In the genomic region with DNA sequence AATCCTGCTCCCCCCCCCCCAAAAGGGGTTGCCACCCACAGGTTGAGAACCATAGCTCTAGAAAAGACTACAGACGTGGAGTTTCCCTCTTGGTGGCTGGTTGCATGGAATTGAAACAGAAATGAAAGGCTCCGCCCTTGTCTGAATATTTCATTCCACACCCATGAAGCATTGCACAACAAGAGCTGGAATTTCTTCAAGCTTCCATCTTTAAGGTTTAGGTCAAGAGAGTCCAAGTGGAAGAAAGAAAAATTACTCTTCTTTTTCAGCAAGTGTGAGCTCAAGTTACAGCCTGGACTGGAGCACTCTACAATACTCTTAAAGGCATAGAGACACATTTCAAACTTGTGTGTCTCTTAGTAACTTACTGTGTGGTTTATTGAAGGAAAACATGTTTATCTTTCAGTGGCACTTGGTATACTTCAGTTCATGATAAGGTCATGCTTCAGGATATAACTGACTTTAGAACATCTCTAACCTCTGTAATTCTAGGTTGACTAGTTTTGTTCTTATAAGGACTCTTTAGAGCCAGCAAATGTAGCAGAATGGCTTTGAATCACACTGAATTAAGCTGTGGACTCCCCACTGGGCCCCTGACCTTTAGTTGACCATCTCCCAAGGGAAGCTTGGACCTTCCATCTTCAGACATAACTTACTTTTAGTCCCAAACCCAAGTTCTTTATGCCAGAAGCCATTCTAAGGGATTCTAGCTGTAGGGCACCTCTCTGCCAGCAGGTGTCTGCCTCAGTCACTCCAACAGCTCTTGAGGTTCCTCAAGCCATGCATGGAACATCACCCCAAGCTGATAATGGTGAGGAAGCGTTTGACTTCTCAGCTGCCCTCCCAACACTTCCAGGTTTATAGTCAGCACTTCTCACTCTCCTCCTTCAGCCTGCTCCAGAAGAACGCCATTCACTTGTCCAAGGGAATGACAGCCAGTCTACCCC, we compare ENCODE assay signal across 8 mouse cellular contexts. TPM values are rescaled to one million over a fixed set of nuclear protein-coding genes. Genes with fewer than 3 reads are reported as not detected.
DNase-seq lines count a peak whose midpoint lies in the region; ATAC-seq and TF ChIP-seq lines count a peak whose summit lies in the region.
"Had no signal": no experiment of that assay in that cellular context is flagged by ENCODE, and none has a peak within 500 bp of the region (broad histone marks: within the 10 kb centered on the region; RNA-seq: fewer than 3 reads in every experiment).

No protein-coding gene starts in this region.

- peak overlapping the region; percentile 96; the same call in 1 of the 2 replicates for H3K4me3 ChIP-seq in layer of hippocampus, adult 2 months
- H3K4me3 ChIP-seq in bone marrow macrophage, adult 2 months (ENCODE audit: insufficient read depth, low read length), result peak overlapping the region; percentile 35; the same call in 1 of the 2 replicates
- H3K4me3 ChIP-seq in heart, postnatal 0 days (ENCODE audit: low read depth, low read length), result peak overlapping the region; percentile 88
- H3K4me3 ChIP-seq in lung, embryonic 16.5 days (ENCODE audit: low read length), result peak overlapping the region; percentile 16
- H3K4me3 ChIP-seq: embryonic facial prominence, embryonic 12.5 days had no signal

- H3K9ac ChIP-seq in heart, postnatal 0 days (replicated peaks; ENCODE audit: low read depth, low read length), result no peak overlapping the region
- no peak overlapping the region for H3K9ac ChIP-seq in lung, embryonic 16.5 days (ENCODE audit: low read length)
- H3K9ac ChIP-seq: embryonic facial prominence, embryonic 12.5 days had no signal

- no peaks in the 10 kb centered on the region for H3K36me3 ChIP-seq in heart, postnatal 0 days (replicated peaks; ENCODE audit: control insufficient read depth, insufficient read depth, low read length)
- H3K36me3 ChIP-seq in lung, embryonic 16.5 days (ENCODE audit: control insufficient read depth, insufficient read depth, low read length), result 0 out of 2 replicates have a peak, but pooled peaks cover 4% of the 10 kb centered on the region
- H3K36me3 ChIP-seq: embryonic facial prominence, embryonic 12.5 days had no signal

- H3K4me1 ChIP-seq in bone marrow macrophage, adult 2 months (ENCODE audit: control insufficient read depth, insufficient read depth, low read length), result peaks cover 17% of the 10 kb centered on the region
- H3K4me1 ChIP-seq in heart, postnatal 0 days (ENCODE audit: control insufficient read depth, insufficient read depth), result peaks cover 29% of the 10 kb centered on the region
- peaks cover 16% of the 10 kb centered on the region for H3K4me1 ChIP-seq in lung, embryonic 16.5 days (replicated peaks; ENCODE audit: control insufficient read depth, insufficient read depth, low read length)

- no peaks in the 10 kb centered on the region for H3K9me3 ChIP-seq in heart, postnatal 0 days (replicated peaks; ENCODE audit: control insufficient read depth, low read length)
- no peaks in the 10 kb centered on the region for H3K9me3 ChIP-seq in lung, embryonic 16.5 days (ENCODE audit: control insufficient read depth, low read length)
- H3K9me3 ChIP-seq: embryonic facial prominence, embryonic 12.5 days had no signal

- no peaks in the 10 kb centered on the region for H3K27me3 ChIP-seq in heart, postnatal 0 days (ENCODE audit: control insufficient read depth, insufficient read depth, low read length)
- no peaks in the 10 kb centered on the region for H3K27me3 ChIP-seq in lung, embryonic 16.5 days (ENCODE audit: control insufficient read depth, insufficient read depth, low read depth, low read length)
- H3K27me3 ChIP-seq: embryonic facial prominence, embryonic 12.5 days had no signal

- H3K4me2 ChIP-seq in heart, postnatal 0 days (ENCODE audit: low read depth, low read length), result peak overlapping the region; percentile 70
- peak overlapping the region; percentile 44 for H3K4me2 ChIP-seq in lung, embryonic 16.5 days (ENCODE audit: low read depth, low read length)
- H3K4me2 ChIP-seq: embryonic facial prominence, embryonic 12.5 days had no signal

- peak; percentile 58 for TF ChIP-seq CTCF in layer of hippocampus, adult 2 months (conservative IDR thresholded peaks at IDR 0.05)
- no peak for TF ChIP-seq CTCF in bone marrow macrophage, adult 2 months (IDR thresholded peaks at IDR 0.05; ENCODE audit: low read depth, low read length)
- TF ChIP-seq CTCF in heart, postnatal 0 days (IDR thresholded peaks at IDR 0.05; ENCODE audit: low read depth), result peak; percentile 28

- 68% methylated on average over 4 of the region's 4 CpGs for WGBS in heart, postnatal 0 days
- WGBS in lung, embryonic 16.5 days, result 61% methylated on average over 4 of the region's 4 CpGs

- no peak for ATAC-seq in heart, postnatal 0 days (ENCODE audit: insufficient read depth, low read depth)
- ATAC-seq in lung, embryonic 16.5 days (ENCODE audit: low read depth), result peak; percentile 37

- no peak for TF ChIP-seq POLR2A in bone marrow macrophage, adult 2 months (IDR thresholded peaks at IDR 0.05; ENCODE audit: borderline replicate concordance, low read depth, low read length)

- no peak for DNase-seq in layer of hippocampus, adult 2 months (ENCODE audit: low spot score in 2 of 2)
- DNase-seq in layer of hippocampus, postnatal 10 days (ENCODE audit: low spot score in 2 of 2), result no peak
- DNase-seq in heart, postnatal 0 days (ENCODE audit: low spot score), result peak; percentile 30
- DNase-seq in right cerebral cortex, postnatal 14 days, result no peak
- DNase-seq in left cerebral cortex, adult 8-10 months (ENCODE audit: low spot score in 2 of 2), result no peak

- H3K27ac ChIP-seq in layer of hippocampus, adult 2 months, result no peak overlapping the region
- H3K27ac ChIP-seq in bone marrow macrophage, adult 2 months (ENCODE audit: insufficient read depth, low read depth, low read length), result peak overlapping the region; percentile 84
- H3K27ac ChIP-seq in heart, postnatal 0 days (ENCODE audit: low read depth), result peak overlapping the region; percentile 15; the same call in 1 of the 2 replicates
- peak overlapping the region; percentile 83 for H3K27ac ChIP-seq in lung, embryonic 16.5 days (ENCODE audit: low read length)
- H3K27ac ChIP-seq: embryonic facial prominence, embryonic 12.5 days had no signal

- no peak for TF ChIP-seq EP300 in heart, postnatal 0 days (IDR thresholded peaks at IDR 0.05; ENCODE audit: low read depth)

RNA-seq across cellular contexts. Expression of gene Cd47, which starts 58.8 kb away (rescaled TPM):
- 100 to 1,000 TPM; 220 to 223 TPM for total RNA-seq in layer of hippocampus, adult 2 months (2021)
- total RNA-seq in layer of hippocampus, postnatal 10 days (2021), result 100 to 1,000 TPM; 214 to 228 TPM
- polyA plus RNA-seq in bone marrow macrophage, adult 2 months (2012; ENCODE audit: insufficient read depth, insufficient read length, missing spikeins), result 310 and 315 TPM in 2 replicates
- total RNA-seq in heart, postnatal 0 days (2014; rRNA removed; ENCODE audit: low replicate concordance), result 32.9 and 50.7 TPM in 2 replicates
- polyA plus RNA-seq in heart, postnatal 0 days (2015; fragmentation: Nextera tagmentation; extraction: Ambion mirVana), result 77.8 and 82.0 TPM in 2 replicates
- 136 TPM in 2 replicates for polyA plus RNA-seq in lung, embryonic 16.5 days (2015; fragmentation: Nextera tagmentation; extraction: Ambion mirVana)
- total RNA-seq in left cerebral cortex, adult 8-10 months (2022), result 100 to 1,000 TPM; 239 to 271 (median 254) TPM

Comparison
In these comparisons a context has a peak if more than half of its experiments do, and no peak if none do; other contexts are left out.
1. H3K4me3 ChIP-seq: peak in every context shown above with its lines; median percentile 96 in layer of hippocampus, adult 2 months; 88 in heart, postnatal 0 days; 35 in bone marrow macrophage, adult 2 months; 16 in lung, embryonic 16.5 days.